Mouse (Mus musculus): Measurements from ENCODE around the gene Cpeb3. TPM values are rescaled to one million over a fixed set of nuclear protein-coding genes. Genes with fewer than 3 reads are reported as not detected.
"Not testable (repeated sequence)": the region's sequence is repeated elsewhere in the genome, so short reads cannot be mapped to it uniquely, and the experiment has no call there.

Cpeb3 gene
- polyA plus RNA-seq, 1 experiment from 2014 or later, result 9.8 TPM

DNA sequence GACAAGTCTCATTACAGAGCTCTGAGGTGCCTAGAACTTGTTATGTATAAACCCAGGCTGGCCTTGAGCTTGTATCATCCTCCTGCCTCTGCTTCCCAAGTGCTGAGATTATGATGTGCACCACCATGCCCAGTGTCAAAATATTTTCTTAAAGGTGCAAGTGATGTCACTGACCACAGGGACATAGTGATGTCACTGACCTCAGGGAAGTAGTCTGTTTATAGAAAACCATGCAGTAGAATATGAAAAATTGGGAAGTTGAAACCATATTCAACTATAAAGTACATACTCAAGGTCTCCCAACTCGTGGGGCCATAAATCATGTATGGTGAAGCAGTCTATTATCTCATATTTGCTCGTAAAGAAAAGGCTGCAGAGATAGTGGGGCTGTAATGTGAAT is 71.3 kb downstream of the Cpeb3 start:
- no peak overlapping the region for H3K4me2 ChIP-seq (ENCODE audit: low read length)
- H3K4me1 ChIP-seq (replicated peaks; ENCODE audit: control insufficient read depth, insufficient read depth, low read length), result no peaks in the 10 kb centered on the region
- H3K9me3 ChIP-seq (ENCODE audit: control insufficient read depth, low read length), result no peaks in the 10 kb centered on the region
- no peak overlapping the region for H3K9ac ChIP-seq (replicated peaks; ENCODE audit: low read depth, low read length)
- ATAC-seq, result no peak
- WGBS, result 64% methylated on average over 2 of the region's 2 CpGs
- no peaks in the 10 kb centered on the region for H3K27me3 ChIP-seq (replicated peaks; ENCODE audit: control insufficient read depth, insufficient read depth, low read length)
- no peak overlapping the region for H3K27ac ChIP-seq (ENCODE audit: low read length)
- H3K4me3 ChIP-seq (replicated peaks; ENCODE audit: low read length), result no peak overlapping the region
- no peaks in the 10 kb centered on the region for H3K36me3 ChIP-seq (ENCODE audit: control insufficient read depth, insufficient read depth)

DNA sequence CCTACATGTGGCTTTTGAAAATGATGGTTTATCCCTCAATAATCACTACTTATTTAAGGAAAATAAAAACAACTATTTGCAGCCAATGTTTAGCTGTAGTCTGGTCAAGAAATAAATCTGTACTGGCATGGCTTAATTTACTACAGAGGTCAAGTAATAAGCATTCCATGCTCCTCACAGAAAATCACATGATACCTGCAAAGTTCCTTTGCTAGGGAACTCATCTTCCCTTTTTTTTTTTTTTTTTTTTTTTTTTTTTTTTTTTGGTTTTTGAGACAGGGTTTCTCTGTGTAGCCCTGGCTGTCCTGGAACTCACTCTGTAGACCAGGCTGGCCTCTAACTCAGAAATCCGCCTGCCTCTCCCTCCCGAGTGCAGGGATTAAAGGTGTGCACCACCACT is 72.9 kb downstream of the Cpeb3 start:
- H3K9me3 ChIP-seq (ENCODE audit: control insufficient read depth, low read length); ATAC-seq; H3K27ac ChIP-seq (ENCODE audit: low read length); H3K4me1 ChIP-seq (replicated peaks; ENCODE audit: control insufficient read depth, insufficient read depth, low read length); H3K4me3 ChIP-seq (replicated peaks; ENCODE audit: low read length); H3K27me3 ChIP-seq (replicated peaks; ENCODE audit: control insufficient read depth, insufficient read depth, low read length); H3K4me2 ChIP-seq (ENCODE audit: low read length); H3K36me3 ChIP-seq (ENCODE audit: control insufficient read depth, insufficient read depth); H3K9ac ChIP-seq (replicated peaks; ENCODE audit: low read depth, low read length): not testable (repeated sequence)
- 98% methylated on average over 2 of the region's 2 CpGs for WGBS

DNA sequence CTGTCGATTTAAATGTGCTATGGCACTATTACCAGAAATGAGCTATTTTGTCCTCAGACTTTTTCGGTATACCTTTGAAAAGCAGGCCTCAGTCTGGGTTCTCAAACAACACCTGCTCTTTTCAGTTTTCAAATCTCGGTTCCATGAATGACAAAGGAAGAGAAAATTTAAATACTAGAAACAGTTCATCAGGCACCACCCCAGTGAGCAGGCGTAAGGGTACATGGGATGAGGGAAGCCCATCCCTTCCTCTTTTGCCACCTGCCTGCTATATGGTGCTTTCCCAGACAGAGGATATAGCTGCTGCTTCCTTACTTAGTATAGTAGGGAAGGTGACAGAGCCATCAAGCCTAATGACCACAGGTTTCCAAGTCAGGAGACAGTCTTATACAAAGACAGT is 74.7 kb downstream of the Cpeb3 start:
- ATAC-seq, result no peak

DNA sequence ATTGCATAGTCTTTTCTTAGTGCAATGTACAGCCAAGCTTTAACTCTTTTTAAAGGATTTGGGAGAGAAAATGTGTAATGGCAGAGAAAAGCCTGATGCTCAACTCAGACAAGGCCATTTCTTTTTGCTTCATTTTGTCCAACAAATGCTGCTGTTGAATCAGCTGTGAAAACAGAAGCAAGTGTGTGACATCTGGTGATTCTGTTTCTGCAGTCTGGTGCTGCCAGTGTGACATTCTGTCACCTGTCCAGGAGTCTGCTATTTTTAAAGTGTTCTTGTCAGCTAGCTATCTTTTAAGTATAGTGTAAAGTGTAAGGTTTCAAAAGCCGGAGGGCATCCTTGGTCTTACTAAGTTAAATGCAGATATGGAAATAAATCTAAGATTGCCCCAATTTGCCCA is 76.7 kb downstream of the Cpeb3 start:
- H3K9me3 ChIP-seq (ENCODE audit: control insufficient read depth, low read length), result no peaks in the 10 kb centered on the region
- 90% methylated on average over 1 of the region's 1 CpGs for WGBS
- no peaks in the 10 kb centered on the region for H3K4me1 ChIP-seq (replicated peaks; ENCODE audit: control insufficient read depth, insufficient read depth, low read length)
- no peak overlapping the region for H3K4me3 ChIP-seq (replicated peaks; ENCODE audit: low read length)
- no peak overlapping the region for H3K9ac ChIP-seq (replicated peaks; ENCODE audit: low read depth, low read length)
- no peak overlapping the region for H3K27ac ChIP-seq (ENCODE audit: low read length)
- no peaks in the 10 kb centered on the region for H3K36me3 ChIP-seq (ENCODE audit: control insufficient read depth, insufficient read depth)
- H3K27me3 ChIP-seq (replicated peaks; ENCODE audit: control insufficient read depth, insufficient read depth, low read length), result no peaks in the 10 kb centered on the region
- ATAC-seq, result no peak
- H3K4me2 ChIP-seq (ENCODE audit: low read length), result no peak overlapping the region

More for the DNA sequence above, 74.7 kb downstream of the Cpeb3 start:
- 83% methylated on average over 4 of the region's 4 CpGs for WGBS
- Histone ChIP-seq H3K4me1 (replicated peaks; ENCODE audit: control insufficient read depth, insufficient read depth, low read length) (no peaks in the 10 kb centered on the region), H3K27me3 (replicated peaks; ENCODE audit: control insufficient read depth, insufficient read depth, low read length) (no peaks in the 10 kb centered on the region), H3K4me3 (replicated peaks; ENCODE audit: low read length) (no peak overlapping the region), H3K27ac (ENCODE audit: low read length) (no peak overlapping the region), H3K9ac (replicated peaks; ENCODE audit: low read depth, low read length) (no peak overlapping the region), H3K36me3 (ENCODE audit: control insufficient read depth, insufficient read depth) (no peaks in the 10 kb centered on the region), H3K4me2 (ENCODE audit: low read length) (no peak overlapping the region), H3K9me3 (ENCODE audit: control insufficient read depth, low read length) (no peaks in the 10 kb centered on the region)

DNA sequence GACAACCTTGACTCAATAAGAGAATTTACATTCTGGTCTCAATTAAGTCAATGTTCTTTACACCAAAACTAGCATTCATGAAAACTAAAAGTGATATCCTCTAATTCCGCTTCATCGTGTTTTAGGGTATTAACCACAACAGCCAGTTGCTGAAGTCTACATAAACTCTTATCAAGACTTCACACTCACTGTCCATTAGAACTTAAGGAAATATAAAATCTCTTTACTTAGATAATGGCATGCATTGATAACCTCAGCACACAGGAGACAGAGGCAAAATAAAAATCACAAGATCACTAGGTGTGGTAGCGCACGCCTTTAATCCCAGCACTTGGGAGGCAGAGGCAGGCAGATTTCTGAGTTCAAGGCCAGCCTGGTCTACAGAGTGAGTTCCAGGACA is 79.9 kb downstream of the Cpeb3 start:
- over 99% methylated on average over 4 of the region's 4 CpGs for WGBS
- no peak overlapping the region for H3K4me3 ChIP-seq (replicated peaks; ENCODE audit: low read length)
- no peaks in the 10 kb centered on the region for H3K4me1 ChIP-seq (replicated peaks; ENCODE audit: control insufficient read depth, insufficient read depth, low read length)
- no peak overlapping the region for H3K9ac ChIP-seq (replicated peaks; ENCODE audit: low read depth, low read length)
- no peak overlapping the region for H3K27ac ChIP-seq (ENCODE audit: low read length)
- H3K4me2 ChIP-seq (ENCODE audit: low read length), result no peak overlapping the region
- no peak for ATAC-seq
- no peaks in the 10 kb centered on the region for H3K27me3 ChIP-seq (replicated peaks; ENCODE audit: control insufficient read depth, insufficient read depth, low read length)
- H3K36me3 ChIP-seq (ENCODE audit: control insufficient read depth, insufficient read depth), result no peaks in the 10 kb centered on the region
- H3K9me3 ChIP-seq (ENCODE audit: control insufficient read depth, low read length), result no peaks in the 10 kb centered on the region

DNA sequence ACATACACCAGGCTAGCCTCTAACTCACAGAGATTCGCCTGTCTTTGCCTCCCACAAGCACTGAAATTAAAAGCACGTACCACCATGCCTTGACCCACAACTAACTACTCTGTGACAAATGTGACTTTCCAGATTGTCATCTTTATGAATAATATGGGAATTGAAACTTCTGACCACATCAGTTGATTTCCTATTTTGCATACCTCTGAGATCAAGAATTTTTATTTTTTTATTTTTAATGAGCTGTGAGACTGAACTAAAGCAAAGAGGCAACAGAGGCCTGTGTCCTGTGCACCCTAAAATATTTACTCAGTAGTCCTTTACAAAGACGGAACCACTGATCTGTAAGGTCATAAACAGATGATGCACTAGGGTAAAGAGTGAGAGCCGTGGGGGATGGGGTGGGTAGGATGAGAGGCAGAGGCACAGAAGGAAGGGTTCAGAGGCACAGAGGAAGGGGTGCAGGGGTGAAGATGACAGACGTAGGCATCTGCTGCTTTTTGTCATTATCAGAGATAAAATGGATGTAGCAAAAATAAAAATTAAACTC is 81.3 kb downstream of the Cpeb3 start:
- Histone ChIP-seq H3K36me3 (ENCODE audit: control insufficient read depth, insufficient read depth) (no peaks in the 10 kb centered on the region), H3K4me2 (ENCODE audit: low read length) (no peak overlapping the region), H3K4me3 (replicated peaks; ENCODE audit: low read length) (no peak overlapping the region), H3K27me3 (replicated peaks; ENCODE audit: control insufficient read depth, insufficient read depth, low read length) (no peaks in the 10 kb centered on the region), H3K27ac (ENCODE audit: low read length) (no peak overlapping the region), H3K9me3 (ENCODE audit: control insufficient read depth, low read length) (no peaks in the 10 kb centered on the region), H3K4me1 (replicated peaks; ENCODE audit: control insufficient read depth, insufficient read depth, low read length) (no peaks in the 10 kb centered on the region), H3K9ac (replicated peaks; ENCODE audit: low read depth, low read length) (no peak overlapping the region)
- ATAC-seq, result no peak
- WGBS, result 77% methylated on average over 5 of the region's 5 CpGs

DNA sequence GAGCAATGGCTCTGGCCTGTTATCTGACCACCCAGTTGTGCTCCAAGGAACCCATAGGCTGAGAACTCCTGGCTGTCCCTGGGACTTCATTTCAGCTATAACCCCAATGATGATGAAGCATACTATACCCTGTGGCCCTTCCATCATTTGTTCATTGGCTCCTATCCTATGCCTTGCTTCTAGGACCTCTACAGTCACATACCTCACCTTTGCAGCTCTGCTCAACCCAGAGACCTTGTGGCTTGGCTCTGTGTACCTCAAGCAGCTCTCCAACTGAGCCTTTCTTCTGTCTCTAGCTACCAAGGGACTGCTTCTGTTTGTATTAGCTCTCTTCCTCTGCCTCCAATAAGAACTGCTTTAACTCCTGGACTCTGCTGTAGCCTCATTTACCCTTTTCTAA is 83.4 kb downstream of the Cpeb3 start:
- no peak overlapping the region for H3K4me3 ChIP-seq (replicated peaks; ENCODE audit: low read length)
- H3K4me1 ChIP-seq (replicated peaks; ENCODE audit: control insufficient read depth, insufficient read depth, low read length), result no peaks in the 10 kb centered on the region
- no peaks in the 10 kb centered on the region for H3K9me3 ChIP-seq (ENCODE audit: control insufficient read depth, low read length)
- no peaks in the 10 kb centered on the region for H3K27me3 ChIP-seq (replicated peaks; ENCODE audit: control insufficient read depth, insufficient read depth, low read length)
- no peak overlapping the region for H3K9ac ChIP-seq (replicated peaks; ENCODE audit: low read depth, low read length)
- no peaks in the 10 kb centered on the region for H3K36me3 ChIP-seq (ENCODE audit: control insufficient read depth, insufficient read depth)
- ATAC-seq, result no peak
- H3K27ac ChIP-seq (ENCODE audit: low read length), result no peak overlapping the region
- H3K4me2 ChIP-seq (ENCODE audit: low read length), result no peak overlapping the region

DNA sequence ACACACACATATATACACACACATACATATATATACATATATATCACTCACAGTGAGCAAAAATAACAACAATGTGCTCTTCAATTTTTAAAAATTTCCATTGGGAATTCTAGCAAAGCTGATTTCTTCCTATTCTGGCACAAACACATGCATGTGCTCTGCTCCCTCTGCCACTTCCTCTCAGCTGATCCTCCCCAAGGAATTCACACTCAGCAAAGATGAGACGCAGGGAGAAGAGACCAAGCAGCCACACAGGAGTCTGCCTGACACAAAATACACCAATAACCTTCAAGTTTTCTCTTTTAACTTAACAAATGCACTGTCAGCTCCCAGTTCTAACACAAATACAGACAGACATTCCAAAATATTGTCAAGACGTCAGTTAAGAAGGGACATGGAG is 89.1 kb downstream of the Cpeb3 start:
- no peak overlapping the region for H3K9ac ChIP-seq (replicated peaks; ENCODE audit: low read depth, low read length)
- no peaks in the 10 kb centered on the region for H3K27me3 ChIP-seq (replicated peaks; ENCODE audit: control insufficient read depth, insufficient read depth, low read length)
- WGBS, result 60% methylated on average over 2 of the region's 2 CpGs
- no peaks in the 10 kb centered on the region for H3K4me1 ChIP-seq (replicated peaks; ENCODE audit: control insufficient read depth, insufficient read depth, low read length)
- no peak overlapping the region for H3K4me2 ChIP-seq (ENCODE audit: low read length)
- no peak for ATAC-seq
- H3K27ac ChIP-seq (ENCODE audit: low read length), result no peak overlapping the region
- H3K4me3 ChIP-seq (replicated peaks; ENCODE audit: low read length), result no peak overlapping the region
- no peaks in the 10 kb centered on the region for H3K36me3 ChIP-seq (ENCODE audit: control insufficient read depth, insufficient read depth)
- H3K9me3 ChIP-seq (ENCODE audit: control insufficient read depth, low read length), result no peaks in the 10 kb centered on the region

DNA sequence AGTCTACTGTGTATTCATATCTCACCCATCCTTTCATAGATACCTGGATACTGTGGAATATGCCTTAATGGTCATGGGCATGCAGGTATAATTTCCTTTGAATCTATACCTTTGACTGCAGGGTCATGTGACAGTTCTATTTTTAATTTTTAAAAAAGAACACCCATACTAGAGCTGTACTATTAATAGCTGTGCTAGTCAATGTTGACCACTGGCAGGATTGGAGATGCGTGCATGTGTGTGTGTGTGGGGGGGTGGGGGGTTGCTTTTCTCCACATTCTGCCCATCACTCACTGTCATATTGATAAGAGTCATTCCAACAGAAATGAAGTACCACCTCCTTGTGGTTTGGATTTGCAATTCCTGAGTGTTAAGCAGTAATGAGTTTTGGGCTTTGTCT is 92.6 kb downstream of the Cpeb3 start:
- no peak overlapping the region for H3K4me2 ChIP-seq (ENCODE audit: low read length)
- H3K36me3 ChIP-seq (ENCODE audit: control insufficient read depth, insufficient read depth), result no peaks in the 10 kb centered on the region
- 95% methylated on average over 1 of the region's 1 CpGs for WGBS
- H3K9ac ChIP-seq (replicated peaks; ENCODE audit: low read depth, low read length), result no peak overlapping the region
- H3K9me3 ChIP-seq (ENCODE audit: control insufficient read depth, low read length), result no peaks in the 10 kb centered on the region
- H3K27me3 ChIP-seq (replicated peaks; ENCODE audit: control insufficient read depth, insufficient read depth, low read length), result no peaks in the 10 kb centered on the region
- no peak overlapping the region for H3K27ac ChIP-seq (ENCODE audit: low read length)
- H3K4me1 ChIP-seq (replicated peaks; ENCODE audit: control insufficient read depth, insufficient read depth, low read length), result no peaks in the 10 kb centered on the region
- no peak for ATAC-seq
- H3K4me3 ChIP-seq (replicated peaks; ENCODE audit: low read length), result no peak overlapping the region

DNA sequence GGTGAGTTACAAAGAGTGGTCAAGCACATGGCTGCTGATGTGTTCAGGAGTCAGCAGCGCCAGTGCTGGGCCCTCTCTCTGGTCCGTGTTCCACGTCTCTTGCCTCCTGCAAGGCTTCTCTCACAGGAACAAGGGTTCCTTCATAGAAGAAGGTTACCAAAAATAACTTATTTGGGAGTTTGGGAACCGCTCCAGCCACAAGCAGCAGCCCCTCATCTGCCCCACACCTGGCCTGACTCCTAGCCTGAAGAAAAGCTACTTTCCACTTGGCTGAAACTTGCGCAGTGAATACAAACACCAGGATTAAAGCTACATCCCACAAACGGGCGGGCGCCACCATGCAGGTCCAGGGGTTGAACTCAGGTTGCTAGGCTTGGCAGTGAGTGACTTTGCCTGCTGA is 93.0 kb downstream of the Cpeb3 start:
- no peak overlapping the region for H3K4me3 ChIP-seq (replicated peaks; ENCODE audit: low read length)
- no peak overlapping the region for H3K4me2 ChIP-seq (ENCODE audit: low read length)
- no peaks in the 10 kb centered on the region for H3K4me1 ChIP-seq (replicated peaks; ENCODE audit: control insufficient read depth, insufficient read depth, low read length)
- no peak overlapping the region for H3K9ac ChIP-seq (replicated peaks; ENCODE audit: low read depth, low read length)
- no peak for ATAC-seq
- no peaks in the 10 kb centered on the region for H3K27me3 ChIP-seq (replicated peaks; ENCODE audit: control insufficient read depth, insufficient read depth, low read length)
- H3K27ac ChIP-seq (ENCODE audit: low read length), result no peak overlapping the region
- peaks cover 1% of the 10 kb centered on the region; the same call in 1 of the 2 replicates for H3K36me3 ChIP-seq (ENCODE audit: control insufficient read depth, insufficient read depth)
- WGBS, result 89% methylated on average over 8 of the region's 8 CpGs
- H3K9me3 ChIP-seq (ENCODE audit: control insufficient read depth, low read length), result no peaks in the 10 kb centered on the region
